Comparison of ENCODE assay signal across 23 mouse cellular contexts in genomic region chr6:122813640-122814039, GRCm38 (mm10). TPM values are rescaled to one million over a fixed set of nuclear protein-coding genes. Genes with fewer than 3 reads are reported as not detected.
DNase-seq lines count a peak whose midpoint lies in the region; ATAC-seq and TF ChIP-seq lines count a peak whose summit lies in the region.
"Had no signal": no experiment of that assay in that cellular context is flagged by ENCODE, and none has a peak within 500 bp of the region (broad histone marks: within the 10 kb centered on the region; RNA-seq: fewer than 3 reads in every experiment).

No protein-coding gene starts in this region.

- TF ChIP-seq EP300 in liver, postnatal 0 days (IDR thresholded peaks at IDR 0.05; ENCODE audit: low read depth), result no peak
- TF ChIP-seq EP300 in CH12.LX (IDR thresholded peaks at IDR 0.05; ENCODE audit: low read length) (no peak), MEL (IDR thresholded peaks at IDR 0.05; ENCODE audit: low read depth in 1 of 2, low read length in 2 of 2) (no peak)

- H3K27me3 ChIP-seq in liver, embryonic 13.5 days, result no peaks in the 10 kb centered on the region
- no peaks in the 10 kb centered on the region for H3K27me3 ChIP-seq in liver, postnatal 0 days (ENCODE audit: insufficient read depth, low read length)
- H3K27me3 ChIP-seq in CH12.LX (replicated peaks) (no peaks in the 10 kb centered on the region), MEL (ENCODE audit: control insufficient read depth in 1 of 2, insufficient read depth in 2 of 2, low read length in 2 of 2) (no peaks in the 10 kb centered on the region)
- H3K27me3 ChIP-seq: embryonic facial prominence, embryonic 12.5 days; forebrain, embryonic 13.5 days; forebrain, embryonic 15.5 days had no signal

- no peak overlapping the region for H3K4me3 ChIP-seq in liver, embryonic 13.5 days (replicated peaks)
- no peak overlapping the region for H3K4me3 ChIP-seq in liver, postnatal 0 days (ENCODE audit: low read depth, low read length)
- H3K4me3 ChIP-seq in CH12.LX (replicated peaks in 1 of 3; ENCODE audit: low read depth in 2 of 3, low read length in 2 of 3, poor library complexity in 1 of 3), result no peak overlapping the region
- H3K4me3 ChIP-seq in MEL (ENCODE audit: control insufficient read depth in 1 of 2, insufficient read depth in 1 of 2, low read depth in 2 of 2, low read length in 2 of 2), result no peak overlapping the region
- H3K4me3 ChIP-seq: embryonic facial prominence, embryonic 10.5 days; embryonic facial prominence, embryonic 12.5 days; forebrain, embryonic 13.5 days; forebrain, embryonic 15.5 days had no signal

- in situ Hi-C loops in CH12.LX (cut with MboI; ENCODE audit: low pct_ligation_motif_present, low pct_unique_long_range_greater_than_20kb, low sequenced_read_pairs), result no loop called here

- TF ChIP-seq POLR2A in CH12.LX (IDR thresholded peaks at IDR 0.05; ENCODE audit: low read depth, low read length), result no peak
- no peak for TF ChIP-seq POLR2A in MEL (IDR thresholded peaks at IDR 0.05; ENCODE audit: control insufficient read depth in 1 of 2, insufficient read depth in 1 of 2, low read depth in 1 of 2, low read length in 2 of 2, poor library complexity in 1 of 2)

- dilution Hi-C loops in CH12.LX (cut with MboI; ENCODE audit: extremely low pct_ligation_motif_present, extremely low pct_unique_long_range_greater_than_20kb, low sequenced_read_pairs), result no loop called here

- H3K9me3 ChIP-seq in liver, embryonic 13.5 days (replicated peaks), result no peaks in the 10 kb centered on the region
- H3K9me3 ChIP-seq in liver, postnatal 0 days (ENCODE audit: low read length), result no peaks in the 10 kb centered on the region
- H3K9me3 ChIP-seq in CH12.LX (replicated peaks; ENCODE audit: low read length) (no peaks in the 10 kb centered on the region), MEL (replicated peaks; ENCODE audit: insufficient read depth, low read length) (no peaks in the 10 kb centered on the region)
- H3K9me3 ChIP-seq: embryonic facial prominence, embryonic 10.5 days; embryonic facial prominence, embryonic 12.5 days; forebrain, embryonic 13.5 days; forebrain, embryonic 15.5 days; G1E had no signal

- no peak for TF ChIP-seq RAD21 in CH12.LX (IDR thresholded peaks at IDR 0.05; ENCODE audit: low read depth, low read length)
- TF ChIP-seq RAD21 in MEL (IDR thresholded peaks at IDR 0.05; ENCODE audit: low read depth, low read length), result no peak

- peaks cover 38% of the 10 kb centered on the region for H3K4me1 ChIP-seq in liver, embryonic 13.5 days (replicated peaks)
- peaks cover 14% of the 10 kb centered on the region for H3K4me1 ChIP-seq in liver, postnatal 0 days (ENCODE audit: insufficient read depth)
- H3K4me1 ChIP-seq in CH12.LX (ENCODE audit: control insufficient read depth in 1 of 2, insufficient read depth in 2 of 2) (peaks cover 2 to 34% of the 10 kb centered on the region in 2 experiments; a peak in 3 of 4 replicates), MEL (ENCODE audit: control insufficient read depth in 1 of 2, insufficient read depth in 2 of 2, low read length in 2 of 2) (peaks cover 19 to 29% of the 10 kb centered on the region in 2 experiments)

- no peak for ATAC-seq in liver, embryonic 13.5 days (ENCODE audit: low read depth)
- ATAC-seq in liver, postnatal 0 days, result no peak
- ATAC-seq: CD4-positive, CD25-positive, alpha-beta regulatory T cell, adult 4 months; forebrain, embryonic 13.5 days; forebrain, embryonic 15.5 days; forebrain, postnatal 0 days had no signal

- H3K27ac ChIP-seq in liver, embryonic 13.5 days, result 0 out of 2 replicates have a peak overlapping the region, but pooled peaks have one; percentile 58
- no peak overlapping the region for H3K27ac ChIP-seq in liver, postnatal 0 days (ENCODE audit: low read depth)
- H3K27ac ChIP-seq in CH12.LX (ENCODE audit: insufficient read depth, low read depth), result no peak overlapping the region
- H3K27ac ChIP-seq in MEL (ENCODE audit: control insufficient read depth, low read depth, low read length), result peak overlapping the region; percentile 29; the same call in 1 of the 2 replicates
- H3K27ac ChIP-seq: embryonic facial prominence, embryonic 10.5 days; embryonic facial prominence, embryonic 12.5 days; forebrain, embryonic 13.5 days; forebrain, embryonic 15.5 days had no signal

- no peak overlapping the region for H3K4me2 ChIP-seq in liver, embryonic 13.5 days
- no peak overlapping the region for H3K4me2 ChIP-seq in liver, postnatal 0 days (ENCODE audit: low read depth, low read length)
- no peak overlapping the region for H3K4me2 ChIP-seq in CH12.LX (ENCODE audit: insufficient read depth, low read depth, poor library complexity, severe bottlenecking)
- H3K4me2 ChIP-seq: embryonic facial prominence, embryonic 12.5 days; forebrain, embryonic 13.5 days; forebrain, embryonic 15.5 days had no signal

- no peak overlapping the region for H3K9ac ChIP-seq in liver, embryonic 13.5 days
- H3K9ac ChIP-seq in liver, postnatal 0 days (replicated peaks), result no peak overlapping the region
- H3K9ac ChIP-seq in CH12.LX (ENCODE audit: insufficient read depth, low read depth) (no peak overlapping the region), MEL (ENCODE audit: control insufficient read depth, low read depth, low read length, poor library complexity, severe bottlenecking) (no peak overlapping the region)
- H3K9ac ChIP-seq: embryonic facial prominence, embryonic 12.5 days; forebrain, embryonic 13.5 days; forebrain, embryonic 15.5 days; forebrain, postnatal 0 days had no signal

- H3K36me3 ChIP-seq in liver, embryonic 13.5 days, result no peaks in the 10 kb centered on the region
- no peaks in the 10 kb centered on the region for H3K36me3 ChIP-seq in liver, postnatal 0 days (replicated peaks; ENCODE audit: insufficient read depth, low read length)
- H3K36me3 ChIP-seq in CH12.LX (replicated peaks in 1 of 2; ENCODE audit: control insufficient read depth in 1 of 2, insufficient read depth in 1 of 2, low read length in 1 of 2), result peaks cover 0 to 24% of the 10 kb centered on the region in 2 experiments
- peaks cover 0 to 30% of the 10 kb centered on the region in 2 experiments; a peak in 2 of 4 replicates for H3K36me3 ChIP-seq in MEL (ENCODE audit: control insufficient read depth in 1 of 2, insufficient read depth in 2 of 2, low read length in 2 of 2)
- H3K36me3 ChIP-seq: embryonic facial prominence, embryonic 10.5 days; embryonic facial prominence, embryonic 12.5 days; forebrain, embryonic 15.5 days had no signal

- WGBS in liver, embryonic 13.5 days (ENCODE audit: insufficient replicate concordance), result 88% methylated on average over 4 of the region's 4 CpGs
- 82% methylated on average over 4 of the region's 4 CpGs for WGBS in liver, postnatal 0 days (ENCODE audit: insufficient replicate concordance)

- TF ChIP-seq CTCF in liver, postnatal 0 days (IDR thresholded peaks at IDR 0.05; ENCODE audit: low read depth), result no peak
- TF ChIP-seq CTCF in CH12.LX (conservative IDR thresholded peaks at IDR 0.05 in 1 of 2, IDR thresholded peaks at IDR 0.05 in 1 of 2; ENCODE audit: low read depth in 2 of 2, low read length in 2 of 2) (no peak), MEL (IDR thresholded peaks at IDR 0.05 in 2 of 3, conservative IDR thresholded peaks at IDR 0.05 in 1 of 3; ENCODE audit: control insufficient read depth in 1 of 3, insufficient read depth in 1 of 3, low read depth in 2 of 3, low read length in 3 of 3, poor library complexity in 1 of 3, severe bottlenecking in 1 of 3) (no peak)

- no peak for DNase-seq in liver, embryonic 13.5 days
- DNase-seq in liver, postnatal 0 days, result no peak
- DNase-seq in A20 (ENCODE audit: low read depth, low spot score) (peak; percentile 42), CH12.LX (ENCODE audit: extremely low read depth) (no peak), MEL (ENCODE audit: low read depth, low spot score) (peak; percentile 51)
- no peak for DNase-seq in urinary bladder, adult 2 months (ENCODE audit: low spot score)
- DNase-seq in adrenal gland, adult 18-20 months (ENCODE audit: low spot score in 2 of 2), result no peak
- DNase-seq: adrenal gland, adult 8-10 months; adrenal gland, postnatal 14 days; adrenal gland, postnatal 36 days; B cell, adult 2 months; cerebellum, adult 11-12 months; cerebellum, adult 2 months; cerebellum, adult 9-10 months; cerebellum, postnatal 10 days; cerebellum, postnatal 25 days; forebrain, postnatal 0 days had no signal

- no peaks in the 10 kb centered on the region for H3K79me2 ChIP-seq in CH12.LX (replicated peaks; ENCODE audit: control insufficient read depth, extremely low read depth, insufficient read depth, poor library complexity, severe bottlenecking)
- H3K79me2 ChIP-seq in MEL (ENCODE audit: control insufficient read depth, insufficient read depth, low read length, poor library complexity), result no peaks in the 10 kb centered on the region; the same call in none of the 2 replicates

RNA-seq across cellular contexts. Expression of gene Foxj2, which starts 6.1 kb away (rescaled TPM):
- polyA plus RNA-seq in liver, embryonic 13.5 days (2015; fragmentation: Nextera tagmentation; extraction: Ambion mirVana), result 1.0 and 1.2 TPM in 2 replicates
- polyA plus RNA-seq in liver, postnatal 0 days (2015; fragmentation: Nextera tagmentation; extraction: Ambion mirVana), result 1.0 and 1.2 TPM in 2 replicates
- 2.5 and 2.7 TPM in 2 replicates for total RNA-seq in CH12.LX (2012; rRNA removed)
- 1.8 and 1.9 TPM in 2 replicates for total RNA-seq in CH12.LX (2014; rRNA removed)
- 4.6 and 5.4 TPM in 2 replicates for polyA plus RNA-seq in CH12.LX (2012; ENCODE audit: insufficient read length, low read depth)
- total RNA-seq in MEL (2012; rRNA removed), result 2.0 and 2.2 TPM in 2 replicates
- polyA plus RNA-seq in MEL (2012; ENCODE audit: insufficient read depth in 1 of 2, insufficient read length in 2 of 2, low read depth in 1 of 2, low replicate concordance in 2 of 2, missing spikeins in 1 of 2), result 1 to 10 TPM in 1 of 2 experiments, not detected in 1; 8.6 TPM
- 7.2 and 15.7 TPM in 2 replicates for polyA plus RNA-seq in urinary bladder, adult 2 months (2012; rRNA removed)
- 10 to 100 TPM; 17.1 TPM for total RNA-seq in adrenal gland, adult 18-20 months (2021)

RNA-seq across cellular contexts. Expression of gene Slc2a3, which starts 12.2 kb away (rescaled TPM):
- polyA plus RNA-seq in liver, embryonic 13.5 days (2015; fragmentation: Nextera tagmentation; extraction: Ambion mirVana), result 18.6 and 21.4 TPM in 2 replicates
- 7.3 and 8.5 TPM in 2 replicates for polyA plus RNA-seq in liver, postnatal 0 days (2015; fragmentation: Nextera tagmentation; extraction: Ambion mirVana)
- total RNA-seq in CH12.LX (2012; rRNA removed), result 27.8 and 38.3 TPM in 2 replicates
- 29.7 and 32.4 TPM in 2 replicates for total RNA-seq in CH12.LX (2014; rRNA removed)
- polyA plus RNA-seq in CH12.LX (2012; ENCODE audit: insufficient read length, low read depth), result 23.7 and 28.8 TPM in 2 replicates
- total RNA-seq in MEL (2012; rRNA removed), result 78.4 and 108 TPM in 2 replicates
- 10 to 100 TPM in 1 of 2 experiments, not detected in 1; 93.4 TPM for polyA plus RNA-seq in MEL (2012; ENCODE audit: insufficient read depth in 1 of 2, insufficient read length in 2 of 2, low read depth in 1 of 2, low replicate concordance in 2 of 2, missing spikeins in 1 of 2)
- 5.1 and 5.9 TPM in 2 replicates for polyA plus RNA-seq in urinary bladder, adult 2 months (2012; rRNA removed)
- 10 to 100 TPM in 1 of 2 experiments, 1 to 10 TPM in 1; 8.1 to 10.3 TPM for total RNA-seq in adrenal gland, adult 18-20 months (2021)

RNA-seq across cellular contexts. Expression of gene C3ar1, which starts 42.3 kb away (rescaled TPM):
- polyA plus RNA-seq in liver, embryonic 13.5 days (2015; fragmentation: Nextera tagmentation; extraction: Ambion mirVana), result 1.1 and 1.3 TPM in 2 replicates
- polyA plus RNA-seq in liver, postnatal 0 days (2015; fragmentation: Nextera tagmentation; extraction: Ambion mirVana), result 1.8 and 2.1 TPM in 2 replicates
- total RNA-seq in CH12.LX (2012; rRNA removed), result 0.89 and 1.1 TPM in 2 replicates
- total RNA-seq in CH12.LX (2014; rRNA removed), result 1.4 and 1.6 TPM in 2 replicates
- 4.7 TPM in 2 replicates for polyA plus RNA-seq in CH12.LX (2012; ENCODE audit: insufficient read length, low read depth)
- total RNA-seq in MEL (2012; rRNA removed), result 0.42 and 0.69 TPM in 2 replicates
- polyA plus RNA-seq in MEL (2012; ENCODE audit: insufficient read depth in 1 of 2, insufficient read length in 2 of 2, low read depth in 1 of 2, low replicate concordance in 2 of 2, missing spikeins in 1 of 2), result under 1 TPM in 1 of 2 experiments, not detected in 1; 0.33 TPM
- 6.4 TPM in 2 replicates for polyA plus RNA-seq in urinary bladder, adult 2 months (2012; rRNA removed)
- total RNA-seq in adrenal gland, adult 18-20 months (2021), result 1 to 10 TPM; 2.4 to 5.5 TPM
- polyA plus RNA-seq: G1E had no signal

Comparison
In these comparisons a context has a peak if more than half of its experiments do, and no peak if none do; other contexts are left out.
1. H3K27ac ChIP-seq: peak in liver, embryonic 13.5 days (single experiment) and MEL (single experiment); none in liver, postnatal 0 days (single experiment) and CH12.LX (single experiment).
2. DNase-seq: peak in A20 (single experiment) and MEL (single experiment); none in liver, embryonic 13.5 days (single experiment), liver, postnatal 0 days (single experiment), CH12.LX (single experiment), urinary bladder, adult 2 months (single experiment) and adrenal gland, adult 18-20 months (0 of 2).